Mouse (Mus musculus): ENCODE results near the gene Yars. TPM values are rescaled to one million over a fixed set of nuclear protein-coding genes. Genes with fewer than 3 reads are reported as not detected.

Yars gene
- polyA plus RNA-seq, 1 experiment from 2014 or later: 85.0 TPM

GRCm38 (mm10) chr4:129146392-129146791 is 43.2 kb upstream of the Yars start:
- Histone ChIP-seq H3K4me1 (ENCODE audit: insufficient read depth, low read length) (peaks cover 8% of the 10 kb centered on the region; the same call in 1 of the 2 replicates), H3K9ac (replicated peaks; ENCODE audit: low read length) (no peak overlapping the region), H3K4me3 (ENCODE audit: low read length) (no peak overlapping the region), H3K4me2 (replicated peaks; ENCODE audit: low read depth, low read length) (no peak overlapping the region), H3K9me3 (ENCODE audit: low read length) (no peaks in the 10 kb centered on the region), H3K36me3 (ENCODE audit: insufficient read depth, low read length) (peaks cover 24% of the 10 kb centered on the region), H3K27me3 (ENCODE audit: insufficient read depth, low read length) (no peaks in the 10 kb centered on the region), H3K27ac (ENCODE audit: low read length) (no peak overlapping the region)
- WGBS: 61% methylated on average over 2 of the region's 2 CpGs
- ATAC-seq (ENCODE audit: low FRiP score, low TSS enrichment): no peak

- H3K36me3 ChIP-seq (ENCODE audit: insufficient read depth, low read length): peaks cover 32% of the 10 kb centered on the region
- WGBS: 53% methylated on average over 13 of the region's 13 CpGs
- no peak overlapping the region for H3K9ac ChIP-seq (replicated peaks; ENCODE audit: low read length)
- ATAC-seq (ENCODE audit: low FRiP score, low TSS enrichment): 0 out of 2 replicates have a peak, but pooled peaks have one; percentile 31
- H3K27me3 ChIP-seq (ENCODE audit: insufficient read depth, low read length): no peaks in the 10 kb centered on the region
- H3K4me1 ChIP-seq (ENCODE audit: insufficient read depth, low read length): peaks cover 8% of the 10 kb centered on the region; the same call in 1 of the 2 replicates
- H3K9me3 ChIP-seq (ENCODE audit: low read length): no peaks in the 10 kb centered on the region
- H3K27ac ChIP-seq (ENCODE audit: low read length): peak overlapping the region; percentile 7; the same call in 1 of the 2 replicates
- no peak overlapping the region for H3K4me3 ChIP-seq (ENCODE audit: low read length)
- H3K4me2 ChIP-seq (replicated peaks; ENCODE audit: low read depth, low read length): 0 out of 2 replicates have a peak overlapping the region, but pooled peaks have one; percentile 6
These were observed 41.9 kb upstream of the Yars start for GRCm38 (mm10) chr4:129147552-129148103.

- H3K9me3 ChIP-seq (ENCODE audit: low read length): no peaks in the 10 kb centered on the region
- no peak overlapping the region for H3K27ac ChIP-seq (ENCODE audit: low read length)
- H3K4me1 ChIP-seq (ENCODE audit: insufficient read depth, low read length): peaks cover 8% of the 10 kb centered on the region; the same call in 1 of the 2 replicates
- H3K4me3 ChIP-seq (ENCODE audit: low read length): no peak overlapping the region
- no peak overlapping the region for H3K9ac ChIP-seq (replicated peaks; ENCODE audit: low read length)
- no peaks in the 10 kb centered on the region for H3K27me3 ChIP-seq (ENCODE audit: insufficient read depth, low read length)
- H3K4me2 ChIP-seq (replicated peaks; ENCODE audit: low read depth, low read length): no peak overlapping the region
- no peak for ATAC-seq (ENCODE audit: low FRiP score, low TSS enrichment)
- peaks cover 45% of the 10 kb centered on the region for H3K36me3 ChIP-seq (ENCODE audit: insufficient read depth, low read length)
- WGBS: 92% methylated on average over 1 of the region's 1 CpGs
These were observed 40.2 kb upstream of the Yars start for GRCm38 (mm10) chr4:129149321-129149720.

DNA sequence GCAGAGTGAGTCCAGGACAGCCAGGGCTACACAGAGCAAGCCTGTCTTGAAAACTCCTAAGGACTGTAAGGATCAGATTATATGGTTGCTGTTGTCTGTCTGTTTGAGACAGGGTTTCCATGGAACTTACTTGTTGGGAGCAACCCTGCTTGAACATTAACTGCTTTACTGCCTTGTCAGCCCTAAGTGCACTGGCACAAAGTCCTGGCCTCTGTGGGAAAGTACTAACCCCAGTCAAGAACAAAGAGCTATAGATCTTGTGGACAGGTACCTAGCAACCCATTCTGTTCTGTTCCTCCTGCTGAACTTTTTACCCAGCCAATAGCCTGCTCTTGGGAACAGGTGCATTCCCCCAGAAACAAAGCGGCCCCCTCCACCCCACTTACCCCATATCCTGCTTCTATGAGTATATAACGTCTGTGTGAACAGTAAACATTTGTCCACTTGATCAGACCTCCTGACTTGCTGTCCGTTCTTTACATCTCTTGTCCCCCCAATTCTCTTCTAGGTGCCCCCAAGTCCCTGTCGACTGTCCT is 38.2 kb upstream of the Yars start:
- H3K4me2 ChIP-seq (replicated peaks; ENCODE audit: low read depth, low read length): no peak overlapping the region
- WGBS: 79% methylated on average over 4 of the region's 4 CpGs
- no peaks in the 10 kb centered on the region for H3K9me3 ChIP-seq (ENCODE audit: low read length)
- H3K4me3 ChIP-seq (ENCODE audit: low read length): no peak overlapping the region
- H3K4me1 ChIP-seq (ENCODE audit: insufficient read depth, low read length): peaks cover 8% of the 10 kb centered on the region; the same call in 1 of the 2 replicates
- no peaks in the 10 kb centered on the region for H3K27me3 ChIP-seq (ENCODE audit: insufficient read depth, low read length)
- H3K9ac ChIP-seq (replicated peaks; ENCODE audit: low read length): no peak overlapping the region
- peaks cover 57% of the 10 kb centered on the region for H3K36me3 ChIP-seq (ENCODE audit: insufficient read depth, low read length)
- peak; percentile 71 for ATAC-seq (ENCODE audit: low FRiP score, low TSS enrichment)
- H3K27ac ChIP-seq (ENCODE audit: low read length): peak overlapping the region; percentile 61

DNA sequence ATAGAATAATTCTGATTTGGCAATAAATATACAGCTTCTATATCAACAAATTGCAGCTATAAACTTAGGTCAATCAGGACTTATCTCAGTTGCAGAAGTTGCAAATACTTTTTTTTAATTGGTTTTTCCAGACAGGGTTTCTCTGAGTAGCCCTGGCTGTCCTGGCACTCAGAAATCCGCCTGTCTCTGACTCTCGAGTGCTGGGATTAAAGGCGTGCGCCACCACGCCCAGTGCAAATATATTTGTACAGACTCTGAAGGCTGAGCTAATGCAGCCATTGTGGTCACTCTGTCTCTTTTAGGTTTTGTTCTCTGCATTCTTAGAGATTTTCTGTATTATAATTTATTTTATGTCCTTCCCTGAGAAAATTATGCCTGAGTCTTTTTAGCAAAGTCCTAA is 32.0 kb upstream of the Yars start:
- Histone ChIP-seq H3K27ac (ENCODE audit: low read length) (peak overlapping the region; percentile 56), H3K36me3 (ENCODE audit: insufficient read depth, low read length) (peaks cover 45% of the 10 kb centered on the region), H3K4me3 (ENCODE audit: low read length) (no peak overlapping the region), H3K9ac (replicated peaks; ENCODE audit: low read length) (no peak overlapping the region), H3K4me1 (ENCODE audit: insufficient read depth, low read length) (no peaks in the 10 kb centered on the region), H3K9me3 (ENCODE audit: low read length) (no peaks in the 10 kb centered on the region), H3K27me3 (ENCODE audit: insufficient read depth, low read length) (no peaks in the 10 kb centered on the region), H3K4me2 (replicated peaks; ENCODE audit: low read depth, low read length) (no peak overlapping the region)
- no peak for ATAC-seq (ENCODE audit: low FRiP score, low TSS enrichment)
- WGBS: 85% methylated on average over 5 of the region's 5 CpGs

- no peaks in the 10 kb centered on the region for H3K4me1 ChIP-seq (ENCODE audit: insufficient read depth, low read length)
- H3K4me2 ChIP-seq (replicated peaks; ENCODE audit: low read depth, low read length): no peak overlapping the region
- H3K4me3 ChIP-seq (ENCODE audit: low read length): no peak overlapping the region
- WGBS: 70% methylated on average over 3 of the region's 3 CpGs
- no peaks in the 10 kb centered on the region for H3K27me3 ChIP-seq (ENCODE audit: insufficient read depth, low read length)
- no peak for ATAC-seq (ENCODE audit: low FRiP score, low TSS enrichment)
- H3K9me3 ChIP-seq (ENCODE audit: low read length): no peaks in the 10 kb centered on the region
- no peak overlapping the region for H3K27ac ChIP-seq (ENCODE audit: low read length)
- H3K36me3 ChIP-seq (ENCODE audit: insufficient read depth, low read length): peaks cover 37% of the 10 kb centered on the region
- H3K9ac ChIP-seq (replicated peaks; ENCODE audit: low read length): no peak overlapping the region
These were observed 31.0 kb upstream of the Yars start for GRCm38 (mm10) chr4:129158549-129158948.

- Histone ChIP-seq H3K27me3 (ENCODE audit: insufficient read depth, low read length) (no peaks in the 10 kb centered on the region), H3K9me3 (ENCODE audit: low read length) (no peaks in the 10 kb centered on the region), H3K9ac (replicated peaks; ENCODE audit: low read length) (no peak overlapping the region), H3K4me3 (ENCODE audit: low read length) (no peak overlapping the region), H3K4me2 (replicated peaks; ENCODE audit: low read depth, low read length) (no peak overlapping the region), H3K27ac (ENCODE audit: low read length) (no peak overlapping the region), H3K4me1 (ENCODE audit: insufficient read depth, low read length) (no peaks in the 10 kb centered on the region), H3K36me3 (ENCODE audit: insufficient read depth, low read length) (peaks cover 35% of the 10 kb centered on the region)
- ATAC-seq (ENCODE audit: low FRiP score, low TSS enrichment): no peak
- WGBS: 97% methylated on average over 1 of the region's 1 CpGs
These were observed 28.5 kb upstream of the Yars start for GRCm38 (mm10) chr4:129161076-129161475.

- 90% methylated on average over 4 of the region's 4 CpGs for WGBS
- no peak overlapping the region for H3K4me3 ChIP-seq (ENCODE audit: low read length)
- no peaks in the 10 kb centered on the region for H3K9me3 ChIP-seq (ENCODE audit: low read length)
- no peak overlapping the region for H3K4me2 ChIP-seq (replicated peaks; ENCODE audit: low read depth, low read length)
- peaks cover 34% of the 10 kb centered on the region for H3K36me3 ChIP-seq (ENCODE audit: insufficient read depth, low read length)
- no peaks in the 10 kb centered on the region for H3K4me1 ChIP-seq (ENCODE audit: insufficient read depth, low read length)
- no peak overlapping the region for H3K27ac ChIP-seq (ENCODE audit: low read length)
- no peaks in the 10 kb centered on the region for H3K27me3 ChIP-seq (ENCODE audit: insufficient read depth, low read length)
- H3K9ac ChIP-seq (replicated peaks; ENCODE audit: low read length): no peak overlapping the region
- no peak for ATAC-seq (ENCODE audit: low FRiP score, low TSS enrichment)
These were observed 27.8 kb upstream of the Yars start for GRCm38 (mm10) chr4:129161581-129162255.

- Histone ChIP-seq H3K36me3 (ENCODE audit: insufficient read depth, low read length) (peaks cover 54% of the 10 kb centered on the region), H3K27ac (ENCODE audit: low read length) (no peak overlapping the region), H3K4me1 (ENCODE audit: insufficient read depth, low read length) (no peaks in the 10 kb centered on the region), H3K4me3 (ENCODE audit: low read length) (no peak overlapping the region), H3K9ac (replicated peaks; ENCODE audit: low read length) (no peak overlapping the region), H3K4me2 (replicated peaks; ENCODE audit: low read depth, low read length) (no peak overlapping the region), H3K27me3 (ENCODE audit: insufficient read depth, low read length) (no peaks in the 10 kb centered on the region), H3K9me3 (ENCODE audit: low read length) (no peaks in the 10 kb centered on the region)
- WGBS: 71% methylated on average over 1 of the region's 1 CpGs
- no peak for ATAC-seq (ENCODE audit: low FRiP score, low TSS enrichment)
These were observed 17.0 kb upstream of the Yars start for GRCm38 (mm10) chr4:129172529-129172928.

- Histone ChIP-seq H3K36me3 (ENCODE audit: insufficient read depth, low read length) (peaks cover 39% of the 10 kb centered on the region), H3K4me1 (ENCODE audit: insufficient read depth, low read length) (peaks cover 7% of the 10 kb centered on the region; the same call in 1 of the 2 replicates), H3K27ac (ENCODE audit: low read length) (no peak overlapping the region), H3K27me3 (ENCODE audit: insufficient read depth, low read length) (no peaks in the 10 kb centered on the region), H3K4me2 (replicated peaks; ENCODE audit: low read depth, low read length) (no peak overlapping the region), H3K9me3 (ENCODE audit: low read length) (no peaks in the 10 kb centered on the region), H3K4me3 (ENCODE audit: low read length) (no peak overlapping the region), H3K9ac (replicated peaks; ENCODE audit: low read length) (no peak overlapping the region)
- 61% methylated on average over 1 of the region's 1 CpGs for WGBS
- ATAC-seq (ENCODE audit: low FRiP score, low TSS enrichment): no peak
These were observed 10.0 kb upstream of the Yars start for GRCm38 (mm10) chr4:129179560-129179959.

All from kidney, embryonic 16.5 days (tissue).